19 mouse cellular contexts compared by ENCODE assay signal in genomic region chr5:148768346-148768745, GRCm38 (mm10).
"Had no signal": no experiment of that assay in that cellular context is flagged by ENCODE, and none has a peak within 500 bp of the region (broad histone marks: within the 10 kb centered on the region; RNA-seq: fewer than 3 reads in every experiment).

No protein-coding gene starts in this region.

- ATAC-seq: intestine, postnatal 0 days; liver, postnatal 0 days; lung, postnatal 0 days; midbrain, embryonic 15.5 days had no signal

- H3K36me3 ChIP-seq: limb, embryonic 15.5 days; midbrain, embryonic 12.5 days; midbrain, embryonic 15.5 days; neural tube, embryonic 12.5 days; neural tube, embryonic 15.5 days; stomach, embryonic 15.5 days had no signal

- H3K27ac ChIP-seq: limb, embryonic 15.5 days; liver, embryonic 14.5 days; macrophage; midbrain, embryonic 12.5 days; midbrain, embryonic 15.5 days; neural tube, embryonic 12.5 days; neural tube, embryonic 15.5 days; stomach, embryonic 15.5 days had no signal

- H3K4me2 ChIP-seq: limb, embryonic 15.5 days; liver, embryonic 11.5 days; lung, embryonic 14.5 days; midbrain, embryonic 12.5 days; midbrain, embryonic 15.5 days; neural tube, embryonic 12.5 days; neural tube, embryonic 15.5 days; stomach, embryonic 15.5 days had no signal

- H3K9ac ChIP-seq: limb, embryonic 15.5 days; liver, embryonic 14.5 days; liver, postnatal 0 days; lung, embryonic 14.5 days; midbrain, embryonic 12.5 days; midbrain, embryonic 15.5 days; neural tube, embryonic 12.5 days; neural tube, embryonic 15.5 days; stomach, embryonic 15.5 days had no signal

- H3K9me3 ChIP-seq: limb, embryonic 15.5 days; midbrain, embryonic 12.5 days; midbrain, embryonic 15.5 days; neural tube, embryonic 15.5 days; stomach, embryonic 15.5 days had no signal

- H3K4me3 ChIP-seq: limb, embryonic 15.5 days; midbrain, embryonic 12.5 days; midbrain, embryonic 15.5 days; neural tube, embryonic 12.5 days; neural tube, embryonic 15.5 days; stomach, embryonic 15.5 days had no signal

- H3K4me1 ChIP-seq: midbrain, embryonic 15.5 days; neural tube, embryonic 12.5 days; neural tube, embryonic 15.5 days; stomach, embryonic 15.5 days had no signal

- DNase-seq: kidney, postnatal 10 days; kidney, postnatal 36 days; liver, postnatal 0 days; lung, embryonic 14.5 days; right cerebral cortex, adult 18-20 months; right cerebral cortex, postnatal 14 days; right cerebral cortex, postnatal 4 days; thymus, postnatal 25 days had no signal

- H3K27me3 ChIP-seq: limb, embryonic 15.5 days; midbrain, embryonic 12.5 days; midbrain, embryonic 15.5 days; neural tube, embryonic 12.5 days; neural tube, embryonic 15.5 days; stomach, embryonic 15.5 days had no signal
